ENCODE assay signal across 8 mouse cellular contexts in genomic region chr3:84615050-84615855, GRCm38 (mm10). TPM values are rescaled to one million over a fixed set of nuclear protein-coding genes. Genes with fewer than 3 reads are reported as not detected.
DNase-seq lines count a peak whose midpoint lies in the region; ATAC-seq and TF ChIP-seq lines count a peak whose summit lies in the region.

No protein-coding gene starts in this region.

- H3K4me3 ChIP-seq in hindbrain, embryonic 14.5 days (replicated peaks; ENCODE audit: low read length) = no peak overlapping the region
- no peak overlapping the region for H3K4me3 ChIP-seq in hindbrain, embryonic 13.5 days
- no peak overlapping the region for H3K4me3 ChIP-seq in E14TG2a.4 (replicated peaks; ENCODE audit: low read length)
- no peak overlapping the region for H3K4me3 ChIP-seq in kidney, postnatal 0 days (replicated peaks; ENCODE audit: low read depth, low read length)

- no peaks in the 10 kb centered on the region for H3K36me3 ChIP-seq in hindbrain, embryonic 14.5 days (replicated peaks; ENCODE audit: control insufficient read depth, insufficient read depth)
- no peaks in the 10 kb centered on the region for H3K36me3 ChIP-seq in hindbrain, embryonic 13.5 days
- no peaks in the 10 kb centered on the region for H3K36me3 ChIP-seq in E14TG2a.4 (ENCODE audit: insufficient read depth, low read length)
- H3K36me3 ChIP-seq in kidney, postnatal 0 days (ENCODE audit: insufficient read depth, low read length) = no peaks in the 10 kb centered on the region

- no peaks in the 10 kb centered on the region for H3K4me1 ChIP-seq in hindbrain, embryonic 14.5 days (replicated peaks; ENCODE audit: control insufficient read depth, insufficient read depth, low read length)
- H3K4me1 ChIP-seq in hindbrain, embryonic 13.5 days (replicated peaks) = no peaks in the 10 kb centered on the region
- 0 out of 2 replicates have a peak, but pooled peaks cover 7% of the 10 kb centered on the region for H3K4me1 ChIP-seq in E14TG2a.4 (replicated peaks; ENCODE audit: low read depth, low read length)
- H3K4me1 ChIP-seq in kidney, postnatal 0 days (replicated peaks; ENCODE audit: insufficient read depth, low read length) = no peaks in the 10 kb centered on the region

- ATAC-seq in hindbrain, embryonic 14.5 days (ENCODE audit: low FRiP score) = no peak
- ATAC-seq in hindbrain, embryonic 13.5 days (ENCODE audit: low FRiP score) = no peak
- no peak for ATAC-seq in kidney, postnatal 0 days (replicated peaks; ENCODE audit: low FRiP score, low read depth)

- peak; percentile 80 for DNase-seq in hindbrain, embryonic 14.5 days (ENCODE audit: low spot score)
- DNase-seq in 3T3-L1 (ENCODE audit: low read depth, low spot score) = peak; percentile 69
- DNase-seq in cerebellum, postnatal 25 days = peak; percentile 8 to 18
- peak; percentile 91 for DNase-seq in kidney, postnatal 0 days (ENCODE audit: low spot score)
- peak; percentile 74 for DNase-seq in retina, embryonic 14.5 days (ENCODE audit: low spot score)
- DNase-seq in spleen, adult 12 weeks (ENCODE audit: low spot score) = no peak

- WGBS in hindbrain, embryonic 14.5 days = 26% methylated on average over 5 of the region's 5 CpGs
- WGBS in hindbrain, embryonic 13.5 days = 34% methylated on average over 5 of the region's 5 CpGs
- 24% methylated on average over 5 of the region's 5 CpGs for WGBS in kidney, postnatal 0 days

- H3K9ac ChIP-seq in hindbrain, embryonic 14.5 days = no peak overlapping the region
- H3K9ac ChIP-seq in hindbrain, embryonic 13.5 days = no peak overlapping the region
- H3K9ac ChIP-seq in kidney, postnatal 0 days (ENCODE audit: low read depth, low read length) = no peak overlapping the region

- H3K4me2 ChIP-seq in hindbrain, embryonic 14.5 days (replicated peaks) = no peak overlapping the region
- no peak overlapping the region for H3K4me2 ChIP-seq in hindbrain, embryonic 13.5 days
- H3K4me2 ChIP-seq in kidney, postnatal 0 days (ENCODE audit: low read length) = no peak overlapping the region

- peak; percentile 83 for TF ChIP-seq CTCF in E14TG2a.4 (conservative IDR thresholded peaks at IDR 0.05; ENCODE audit: low read length)
- TF ChIP-seq CTCF in kidney, postnatal 0 days (IDR thresholded peaks at IDR 0.05; ENCODE audit: low read depth) = peak; percentile 82

- H3K27me3 ChIP-seq in hindbrain, embryonic 14.5 days (ENCODE audit: control insufficient read depth, insufficient read depth, low read length) = no peaks in the 10 kb centered on the region
- H3K27me3 ChIP-seq in hindbrain, embryonic 13.5 days = no peaks in the 10 kb centered on the region
- H3K27me3 ChIP-seq in E14TG2a.4 (ENCODE audit: insufficient read depth, low read length) = no peaks in the 10 kb centered on the region
- H3K27me3 ChIP-seq in kidney, postnatal 0 days (ENCODE audit: insufficient read depth, low read length) = no peaks in the 10 kb centered on the region

- H3K9me3 ChIP-seq in hindbrain, embryonic 14.5 days (ENCODE audit: control insufficient read depth, low read length) = no peaks in the 10 kb centered on the region
- H3K9me3 ChIP-seq in hindbrain, embryonic 13.5 days = no peaks in the 10 kb centered on the region
- H3K9me3 ChIP-seq in E14TG2a.4 (ENCODE audit: low read length) = peaks cover 18% of the 10 kb centered on the region
- no peaks in the 10 kb centered on the region for H3K9me3 ChIP-seq in kidney, postnatal 0 days (replicated peaks; ENCODE audit: low read length)

- no peak overlapping the region for H3K27ac ChIP-seq in hindbrain, embryonic 14.5 days
- H3K27ac ChIP-seq in hindbrain, embryonic 13.5 days = no peak overlapping the region
- H3K27ac ChIP-seq in kidney, postnatal 0 days = no peak overlapping the region

RNA-seq across cellular contexts. Expression of gene Tigd4, which starts 21.9 kb away (rescaled TPM):
- polyA plus RNA-seq in hindbrain, embryonic 14.5 days (2014; fragmentation: Nextera tagmentation; extraction: Ambion mirVana) = not detected in 2 replicates
- polyA plus RNA-seq in hindbrain, embryonic 13.5 days (2015; fragmentation: Nextera tagmentation; extraction: Ambion mirVana) = 0.05 TPM in 1 of 2 replicates, not detected in the other
- 0.04 and 0.05 TPM in 2 replicates for polyA plus RNA-seq in kidney, postnatal 0 days (2015; fragmentation: Nextera tagmentation; extraction: Ambion mirVana)

RNA-seq across cellular contexts. Expression of gene Arfip1, which starts 32.8 kb away (rescaled TPM):
- polyA plus RNA-seq in hindbrain, embryonic 14.5 days (2014; fragmentation: Nextera tagmentation; extraction: Ambion mirVana) = 27.1 and 27.9 TPM in 2 replicates
- 27.2 and 27.5 TPM in 2 replicates for polyA plus RNA-seq in hindbrain, embryonic 13.5 days (2015; fragmentation: Nextera tagmentation; extraction: Ambion mirVana)
- polyA plus RNA-seq in kidney, postnatal 0 days (2015; fragmentation: Nextera tagmentation; extraction: Ambion mirVana) = 62.7 and 65.2 TPM in 2 replicates

RNA-seq across cellular contexts. Expression of gene Tmem154, which starts 50.7 kb away (rescaled TPM):
- polyA plus RNA-seq in hindbrain, embryonic 14.5 days (2014; fragmentation: Nextera tagmentation; extraction: Ambion mirVana) = 1.4 and 2.0 TPM in 2 replicates
- polyA plus RNA-seq in hindbrain, embryonic 13.5 days (2015; fragmentation: Nextera tagmentation; extraction: Ambion mirVana) = 0.53 and 0.60 TPM in 2 replicates
- 0.94 and 1.1 TPM in 2 replicates for polyA plus RNA-seq in kidney, postnatal 0 days (2015; fragmentation: Nextera tagmentation; extraction: Ambion mirVana)
